Mouse (Mus musculus): ENCODE measurements around the gene Shcbp1.

- TF ChIP-seq CTCF (IDR thresholded peaks at IDR 0.05; ENCODE audit: low read depth, low read length), result no peak
- no peak for TF ChIP-seq GATA2 (IDR thresholded peaks at IDR 0.05; ENCODE audit: borderline replicate concordance, low read depth, low read length)
Observed at GRCm38 (mm10) chr8:4779254-4780055, at the start of gene Shcbp1.
